10 mouse cellular contexts compared by ENCODE assay signal in the genomic region with DNA sequence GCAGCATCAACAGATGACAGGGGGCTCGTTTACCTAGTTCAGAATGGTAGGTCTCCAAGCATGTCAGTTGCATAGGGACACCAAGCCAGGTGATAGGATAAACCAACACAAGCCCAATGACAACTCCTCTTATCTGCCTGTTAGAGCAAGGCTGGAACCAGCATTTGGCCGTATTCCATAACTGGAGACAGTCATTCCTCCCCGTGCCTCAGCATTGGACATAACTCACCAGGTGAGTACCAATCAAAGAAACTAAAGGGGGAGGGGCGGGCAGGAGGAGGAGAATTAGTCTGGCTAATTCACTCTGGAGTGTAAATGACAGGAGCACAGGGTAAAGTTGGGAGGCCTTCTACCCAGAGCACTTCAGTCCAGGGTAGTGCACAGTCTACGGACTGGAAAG. TPM values are rescaled to one million over a fixed set of nuclear protein-coding genes. Genes with fewer than 3 reads are reported as not detected.
A peak's percentile ranks its signal among the peaks of the same experiment; 100 is the strongest.
DNase-seq lines count a peak whose midpoint lies in the region; ATAC-seq and TF ChIP-seq lines count a peak whose summit lies in the region.
"Had no signal": no experiment of that assay in that cellular context is flagged by ENCODE, and none has a peak within 500 bp of the region (broad histone marks: within the 10 kb centered on the region; RNA-seq: fewer than 3 reads in every experiment).

No protein-coding gene starts in this region.

- no peak for TF ChIP-seq CTCF in lung, embryonic 14.5 days (IDR thresholded peaks at IDR 0.05; ENCODE audit: low read depth)
- TF ChIP-seq CTCF in embryonic fibroblast, embryonic 13.5 days (IDR thresholded peaks at IDR 0.05; ENCODE audit: borderline replicate concordance, insufficient read depth, low read length): no peak

- peaks cover 6% of the 10 kb centered on the region for H3K27me3 ChIP-seq in heart, embryonic 10.5 days (ENCODE audit: insufficient read depth, poor library complexity, severe bottlenecking)
- H3K27me3 ChIP-seq in lung, embryonic 14.5 days (ENCODE audit: insufficient read depth, low read length): no peaks in the 10 kb centered on the region
- H3K27me3 ChIP-seq in limb, embryonic 14.5 days (ENCODE audit: control insufficient read depth, insufficient read depth, low read length): no peaks in the 10 kb centered on the region

- peak overlapping the region; percentile 22; the same call in 1 of the 2 replicates for H3K4me3 ChIP-seq in heart, embryonic 10.5 days
- H3K4me3 ChIP-seq in lung, embryonic 14.5 days (ENCODE audit: low read depth, low read length): no peak overlapping the region
- no peak overlapping the region for H3K4me3 ChIP-seq in embryonic fibroblast, embryonic 13.5 days (ENCODE audit: insufficient read depth, low read length)
- no peak overlapping the region for H3K4me3 ChIP-seq in limb, embryonic 14.5 days (replicated peaks; ENCODE audit: low read length)

- H3K9ac ChIP-seq in lung, embryonic 14.5 days: no peak overlapping the region
- no peak overlapping the region for H3K9ac ChIP-seq in limb, embryonic 14.5 days (ENCODE audit: low read depth, low read length, severe bottlenecking)

- intact Hi-C loops in heart, postnatal 10 days (cut with DNase I): no loop called here

- peaks cover 79% of the 10 kb centered on the region for H3K4me1 ChIP-seq in heart, embryonic 10.5 days
- H3K4me1 ChIP-seq in lung, embryonic 14.5 days (ENCODE audit: insufficient read depth): peaks cover 45% of the 10 kb centered on the region
- peaks cover 25% of the 10 kb centered on the region for H3K4me1 ChIP-seq in embryonic fibroblast, embryonic 13.5 days (ENCODE audit: control insufficient read depth, insufficient read depth, low read length)
- peaks cover 51% of the 10 kb centered on the region for H3K4me1 ChIP-seq in limb, embryonic 14.5 days (ENCODE audit: control insufficient read depth, insufficient read depth, low read length)

- WGBS in heart, embryonic 10.5 days: 68% methylated on average over 5 of the region's 5 CpGs
- 58% methylated on average over 5 of the region's 5 CpGs for WGBS in lung, embryonic 14.5 days
- WGBS in limb, embryonic 14.5 days: 61% methylated on average over 5 of the region's 5 CpGs

- ATAC-seq in lung, embryonic 14.5 days (ENCODE audit: insufficient read depth): no peak
- ATAC-seq in limb, embryonic 14.5 days (ENCODE audit: low FRiP score, low read depth): no peak

- peak overlapping the region; percentile 60 for H3K27ac ChIP-seq in heart, embryonic 10.5 days
- H3K27ac ChIP-seq in lung, embryonic 14.5 days (ENCODE audit: low read depth): peak overlapping the region; percentile 78
- peak overlapping the region; percentile 59 for H3K27ac ChIP-seq in embryonic fibroblast, embryonic 13.5 days (ENCODE audit: insufficient read depth, low read length)
- peak overlapping the region; percentile 44 for H3K27ac ChIP-seq in limb, embryonic 14.5 days (replicated peaks; ENCODE audit: low read depth, low read length)

- TF ChIP-seq POLR2A in embryonic fibroblast, embryonic 13.5 days (IDR thresholded peaks at IDR 0.05; ENCODE audit: low read depth, low read length): no peak
- no peak for TF ChIP-seq POLR2A in limb, embryonic 14.5 days (IDR thresholded peaks at IDR 0.05; ENCODE audit: borderline replicate concordance, extremely low read depth, insufficient read depth, insufficient read length)

- no peaks in the 10 kb centered on the region for H3K36me3 ChIP-seq in heart, embryonic 10.5 days
- H3K36me3 ChIP-seq in lung, embryonic 14.5 days (ENCODE audit: insufficient read depth): peaks cover 15% of the 10 kb centered on the region; the same call in 1 of the 2 replicates
- H3K36me3 ChIP-seq in limb, embryonic 14.5 days (ENCODE audit: control insufficient read depth, insufficient read depth, low read length): 0 out of 2 replicates have a peak, but pooled peaks cover 2% of the 10 kb centered on the region

- no peak for DNase-seq in heart, embryonic 10.5 days (ENCODE audit: low spot score)
- DNase-seq in heart, postnatal 10 days: no peak
- no peak for DNase-seq in lung, embryonic 14.5 days
- DNase-seq in lung, postnatal 4 days: no peak
- DNase-seq in limb, embryonic 14.5 days (ENCODE audit: low spot score): no peak
- DNase-seq in urinary bladder, adult 18-20 months (ENCODE audit: low spot score in 2 of 2): no peak
- DNase-seq in adrenal gland, adult 2 months: no peak
- DNase-seq: right cerebral cortex, adult 18-20 months; thymus, adult 18-20 months had no signal

- peak overlapping the region; percentile 40 for H3K4me2 ChIP-seq in lung, embryonic 14.5 days
- H3K4me2 ChIP-seq in limb, embryonic 14.5 days (replicated peaks; ENCODE audit: low read depth, low read length, severe bottlenecking): no peak overlapping the region; the same call in 1 of the 2 replicates

- H3K9me3 ChIP-seq in heart, embryonic 10.5 days: no peaks in the 10 kb centered on the region
- no peaks in the 10 kb centered on the region for H3K9me3 ChIP-seq in lung, embryonic 14.5 days (ENCODE audit: low read depth, low read length)
- no peaks in the 10 kb centered on the region for H3K9me3 ChIP-seq in limb, embryonic 14.5 days (ENCODE audit: control insufficient read depth, low read length)

RNA-seq across cellular contexts. Expression of a gene that starts 21.5 kb away (rescaled TPM):
- polyA plus RNA-seq in heart, embryonic 10.5 days (2016; fragmentation: Nextera tagmentation; extraction: Ambion mirVana): 13.2 and 16.6 TPM in 2 replicates
- total RNA-seq in heart, postnatal 10 days (2021): 10 to 100 TPM; 54.0 to 54.3 TPM
- 37.7 and 44.0 TPM in 2 replicates for polyA plus RNA-seq in lung, embryonic 14.5 days (2014; fragmentation: Nextera tagmentation; extraction: Ambion mirVana)
- 19.2 and 24.3 TPM in 2 replicates for polyA plus RNA-seq in embryonic fibroblast, embryonic 13.5 days (2011; ENCODE audit: insufficient read length, low read depth, missing spikeins)
- polyA plus RNA-seq in limb, embryonic 14.5 days (2012; rRNA removed): 28.1 and 40.2 TPM in 2 replicates
- polyA plus RNA-seq in limb, embryonic 14.5 days (2014; fragmentation: Nextera tagmentation; extraction: Ambion mirVana): 44.5 and 47.0 TPM in 2 replicates
- 10 to 100 TPM; 17.6 to 21.1 TPM for total RNA-seq in adrenal gland, adult 2 months (2021)
- polyA plus RNA-seq in adrenal gland, adult 2 months (2012; rRNA removed): 37.1 and 49.2 TPM in 2 replicates

RNA-seq across cellular contexts. Expression of a gene that starts 50.0 kb away (rescaled TPM):
- polyA plus RNA-seq in heart, embryonic 10.5 days (2016; fragmentation: Nextera tagmentation; extraction: Ambion mirVana): 24.7 and 26.4 TPM in 2 replicates
- total RNA-seq in heart, postnatal 10 days (2021): 10 to 100 TPM; 38.2 to 45.5 TPM
- polyA plus RNA-seq in lung, embryonic 14.5 days (2014; fragmentation: Nextera tagmentation; extraction: Ambion mirVana): 36.0 and 36.5 TPM in 2 replicates
- 59.4 and 70.1 TPM in 2 replicates for polyA plus RNA-seq in embryonic fibroblast, embryonic 13.5 days (2011; ENCODE audit: insufficient read length, low read depth, missing spikeins)
- 62.5 and 73.3 TPM in 2 replicates for polyA plus RNA-seq in limb, embryonic 14.5 days (2012; rRNA removed)
- polyA plus RNA-seq in limb, embryonic 14.5 days (2014; fragmentation: Nextera tagmentation; extraction: Ambion mirVana): 47.1 and 47.6 TPM in 2 replicates
- total RNA-seq in adrenal gland, adult 2 months (2021): 10 to 100 TPM; 46.4 to 70.8 TPM
- polyA plus RNA-seq in adrenal gland, adult 2 months (2012; rRNA removed): 70.1 and 84.9 TPM in 2 replicates
